Mouse (Mus musculus) midbrain, embryonic 11.5 days (tissue): ENCODE measurements around the gene Snd1. TPM values are rescaled to one million over a fixed set of nuclear protein-coding genes. Genes with fewer than 3 reads are reported as not detected.

Source experiments
- ATAC-seq: fragments of 200-750 bp; cut with Nextera tagmentation; 2 replicates; pipeline ENCODE4 v1.8.0; 2017; ENCODE audit warnings: moderate TSS enrichment, moderate library complexity; ENCODE audit not compliant: low FRiP score
- DNase-seq: peaks from one replicate; pipeline ENCODE4 v3.0.0; 2015; ENCODE audit warnings: low spot score; ENCODE audit errors: missing footprints
- H3K27ac ChIP-seq: fragments of 300-500 bp; sonication (generic); 2 replicates; pipeline ENCODE4 v1.5.1; 2014; ENCODE audit warnings: low read depth, low read length
- H3K27me3 ChIP-seq: fragments of 300-500 bp; sonication (generic); 2 replicates; pipeline ENCODE4 v1.6.1; 2014; ENCODE audit warnings: mild to moderate bottlenecking, low read length, moderate library complexity, mixed read lengths; ENCODE audit not compliant: control insufficient read depth, insufficient read depth
- H3K36me3 ChIP-seq: fragments of 300-500 bp; sonication (generic); 2 replicates; pipeline ENCODE4 v1.6.1; 2014; ENCODE audit warnings: mild to moderate bottlenecking, low read length, moderate library complexity, mixed read lengths; ENCODE audit not compliant: control insufficient read depth, insufficient read depth
- H3K4me1 ChIP-seq: fragments of 300-500 bp; sonication (generic); 2 replicates; pipeline ENCODE4 v1.6.1; 2014; ENCODE audit warnings: low read length; ENCODE audit not compliant: control insufficient read depth, insufficient read depth
- H3K4me2 ChIP-seq: fragments of 300-500 bp; sonication (generic); 2 replicates; pipeline ENCODE4 v1.6.1; 2014; ENCODE audit warnings: mild to moderate bottlenecking, moderate library complexity
- H3K4me3 ChIP-seq: fragments of 300-500 bp; sonication (generic); 2 replicates; pipeline ENCODE4 v1.5.1; 2014; ENCODE audit warnings: low read depth, low read length
- H3K9ac ChIP-seq: fragments of 300-500 bp; sonication (generic); 2 replicates; pipeline ENCODE4 v1.6.1; 2014; ENCODE audit warnings: low read length
- H3K9me3 ChIP-seq: fragments of 300-500 bp; sonication (generic); 2 replicates; pipeline ENCODE4 v1.6.1; 2016; ENCODE audit warnings: low read length; ENCODE audit not compliant: control insufficient read depth
- WGBS: fragments of 180-500 bp; shearing (Covaris S2); extraction: QIAGEN DNeasy Blood & Tissue Kit; methylation state at CpG from one replicate; pipeline ENCODE4 v1.1.7; 2014; 5-methylcytosine and 5-hydroxymethylcytosine counted together
- polyA plus RNA-seq: library from polyadenylated mRNA; unstranded; fragments of >200 nt; fragmentation: Nextera tagmentation; extraction: Ambion mirVana; gene quantifications from 2 replicates; pipeline ENCODE4 v1.2.1, GENCODE M21; 2014

The Snd1 gene
- polyA plus RNA-seq, 1 experiment from 2014 or later, result 88.9 TPM

DNA sequence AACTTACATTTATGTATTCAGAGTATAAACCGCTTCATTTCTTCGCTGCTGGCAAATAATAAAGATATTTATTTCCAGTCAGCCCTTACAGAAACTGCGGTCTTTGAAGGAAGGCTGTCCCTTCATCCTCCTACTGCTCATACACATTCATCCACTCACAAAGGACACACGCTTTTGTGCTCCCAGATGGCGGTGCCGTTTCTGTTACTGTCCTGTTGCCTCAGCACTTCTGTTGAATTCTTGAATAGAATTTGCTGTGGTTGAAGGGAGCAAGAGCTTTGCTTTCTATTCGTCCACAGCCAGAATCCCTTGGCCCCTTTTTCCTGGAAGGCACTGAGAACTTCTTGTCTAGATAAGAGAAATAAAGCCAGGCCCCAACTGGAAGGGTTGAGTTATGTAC is 270.9 kb downstream of the Snd1 start:
- Histone ChIP-seq H3K4me2 (no peak overlapping the region), H3K4me3 (no peak overlapping the region), H3K36me3 (no peaks in the 10 kb centered on the region), H3K27me3 (no peaks in the 10 kb centered on the region), H3K4me1 (peaks cover 3% of the 10 kb centered on the region; the same call in 1 of the 2 replicates), H3K9me3 (no peaks in the 10 kb centered on the region), H3K27ac (no peak overlapping the region), H3K9ac (no peak overlapping the region)
- ATAC-seq (no peak), DNase-seq (no peak)
- WGBS, result 86% methylated on average over 7 of the region's 7 CpGs

DNA sequence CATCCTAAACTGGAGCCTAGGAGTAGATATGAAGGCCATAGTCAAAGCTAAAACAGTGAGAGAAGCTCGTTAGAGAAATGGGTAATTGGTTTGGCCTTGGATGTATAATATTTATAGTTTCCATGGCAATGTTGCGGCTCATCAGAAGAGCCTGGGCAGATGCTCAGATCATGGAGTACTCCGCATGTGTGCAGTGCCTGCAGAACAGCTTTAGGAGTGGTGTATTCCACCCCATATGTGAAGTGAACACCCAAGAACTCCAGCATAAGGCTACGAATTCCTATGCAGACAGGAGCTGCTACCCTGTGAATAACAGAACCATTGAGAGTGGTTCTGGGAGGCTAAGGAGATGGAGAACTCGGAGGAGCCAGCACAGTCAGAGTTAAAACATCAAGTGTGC is 272.1 kb downstream of the Snd1 start:
- Histone ChIP-seq H3K9me3 (no peaks in the 10 kb centered on the region), H3K36me3 (no peaks in the 10 kb centered on the region), H3K27ac (no peak overlapping the region), H3K4me3 (no peak overlapping the region), H3K27me3 (no peaks in the 10 kb centered on the region), H3K4me2 (no peak overlapping the region), H3K9ac (no peak overlapping the region), H3K4me1 (peaks cover 3% of the 10 kb centered on the region; the same call in 1 of the 2 replicates)
- ATAC-seq (no peak), DNase-seq (no peak)
- WGBS, result 92% methylated on average over 5 of the region's 5 CpGs

DNA sequence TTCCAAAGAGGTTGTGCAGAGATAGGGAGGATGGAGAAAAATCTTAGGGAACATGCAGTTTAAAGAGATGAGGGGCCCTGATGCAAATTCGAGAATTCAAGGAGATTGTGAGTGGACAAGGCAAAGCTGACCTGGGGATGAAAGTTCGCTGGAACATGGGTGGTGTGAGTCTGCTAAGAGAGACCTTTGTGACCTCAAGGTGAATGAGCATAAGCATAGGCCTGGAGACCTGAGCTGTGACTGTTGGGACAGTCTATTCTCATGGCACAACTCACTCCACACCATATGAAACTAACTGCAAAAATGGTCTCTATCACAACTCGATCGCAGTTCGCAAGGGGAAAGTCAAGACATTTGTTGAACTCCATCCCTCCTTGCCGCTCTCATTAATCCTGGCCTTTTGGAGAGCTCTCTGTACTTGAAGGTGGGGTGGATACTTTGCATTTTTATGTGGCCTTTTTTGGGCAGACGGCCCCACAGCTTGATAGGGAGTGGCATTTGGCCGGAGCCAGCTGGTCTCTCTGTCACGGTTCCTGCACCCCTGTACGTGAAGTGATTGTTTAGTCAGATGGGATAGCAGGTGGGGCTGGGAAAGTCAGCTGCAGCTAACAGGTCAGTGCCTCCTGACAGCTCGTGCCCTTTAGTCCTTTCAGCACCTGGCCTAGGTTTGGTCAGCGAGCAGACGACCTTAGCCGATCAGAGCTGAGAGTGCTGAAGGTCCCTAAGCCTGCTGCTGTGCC is 273.2 kb downstream of the Snd1 start:
- peaks cover 3% of the 10 kb centered on the region; the same call in 1 of the 2 replicates for H3K4me1 ChIP-seq
- no peak overlapping the region for H3K27ac ChIP-seq
- H3K27me3 ChIP-seq, result no peaks in the 10 kb centered on the region
- no peak overlapping the region for H3K4me2 ChIP-seq
- ATAC-seq, result no peak
- H3K9ac ChIP-seq, result no peak overlapping the region
- no peaks in the 10 kb centered on the region for H3K36me3 ChIP-seq
- no peak for DNase-seq
- no peaks in the 10 kb centered on the region for H3K9me3 ChIP-seq
- no peak overlapping the region for H3K4me3 ChIP-seq
- 64% methylated on average over 14 of the region's 14 CpGs for WGBS

DNA sequence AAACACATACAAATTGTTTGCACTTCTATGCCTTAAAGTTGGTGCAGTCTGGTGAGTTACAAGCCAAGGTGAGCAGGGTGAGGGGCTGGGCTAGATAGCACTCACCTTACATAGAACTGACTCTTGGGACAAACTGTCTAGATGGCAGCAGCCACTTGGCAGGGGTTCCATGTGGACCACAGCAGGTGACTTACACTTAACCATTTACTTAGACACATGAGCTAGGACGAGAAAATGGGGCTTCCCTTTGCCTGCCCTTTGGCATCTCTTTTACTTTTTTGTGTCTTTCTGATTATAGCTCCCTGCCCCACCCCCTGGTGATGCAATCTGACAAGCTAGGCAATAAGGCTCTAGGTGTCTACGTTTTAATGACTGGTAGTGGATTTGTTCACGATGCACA is 274.3 kb downstream of the Snd1 start:
- WGBS, result 82% methylated on average over 3 of the region's 3 CpGs
- Histone ChIP-seq H3K4me3 (no peak overlapping the region), H3K9me3 (no peaks in the 10 kb centered on the region), H3K9ac (no peak overlapping the region), H3K36me3 (no peaks in the 10 kb centered on the region), H3K27ac (no peak overlapping the region), H3K27me3 (no peaks in the 10 kb centered on the region), H3K4me1 (no peaks in the 10 kb centered on the region; the same call in 1 of the 2 replicates), H3K4me2 (no peak overlapping the region)
- DNase-seq (no peak), ATAC-seq (no peak)

DNA sequence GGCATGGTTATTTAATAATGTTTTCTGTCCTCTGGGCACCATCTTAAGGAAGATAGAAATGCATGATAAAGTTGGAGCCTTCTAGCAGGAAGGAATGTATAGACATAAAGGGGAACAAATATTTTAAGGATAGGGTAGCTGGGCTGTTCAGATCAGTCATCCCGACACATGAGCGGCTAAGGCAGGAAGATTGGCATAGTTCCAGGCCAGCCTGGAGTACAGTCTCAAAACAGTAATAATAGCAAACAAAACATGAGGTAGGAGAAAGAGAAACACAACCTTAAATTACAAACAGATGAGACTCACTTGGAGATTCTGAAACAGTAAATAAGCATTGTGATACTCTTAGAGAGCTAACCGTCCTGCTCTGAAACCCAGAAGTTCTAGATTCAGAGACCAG is 276.2 kb downstream of the Snd1 start:
- Histone ChIP-seq H3K4me1 (peaks cover 3% of the 10 kb centered on the region), H3K4me3 (no peak overlapping the region), H3K9ac (no peak overlapping the region), H3K36me3 (no peaks in the 10 kb centered on the region), H3K27me3 (no peaks in the 10 kb centered on the region), H3K27ac (no peak overlapping the region), H3K9me3 (no peaks in the 10 kb centered on the region), H3K4me2 (no peak overlapping the region)
- WGBS, result 92% methylated on average over 3 of the region's 3 CpGs
- DNase-seq, result no peak
- no peak for ATAC-seq

DNA sequence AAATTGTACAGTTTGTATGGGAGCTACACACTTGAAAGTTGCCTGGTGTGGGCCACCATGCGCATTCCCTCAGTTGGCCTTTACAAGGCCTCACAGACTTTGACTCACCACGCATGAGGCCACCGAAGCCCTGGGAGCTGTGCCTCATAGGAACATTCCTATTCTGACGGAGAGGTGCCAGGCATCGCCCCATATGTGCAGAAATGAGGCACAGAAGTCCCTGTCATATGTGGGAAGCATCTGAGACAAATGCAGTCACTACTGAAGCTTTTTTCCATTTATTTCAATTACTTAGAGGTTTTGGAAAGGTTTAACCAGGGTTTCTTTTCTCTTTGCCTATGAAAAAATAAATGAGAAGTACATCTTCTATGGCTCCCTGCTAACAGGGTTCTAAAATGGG is 278.3 kb downstream of the Snd1 start:
- Histone ChIP-seq H3K4me3 (no peak overlapping the region), H3K36me3 (no peaks in the 10 kb centered on the region), H3K27ac (no peak overlapping the region), H3K27me3 (no peaks in the 10 kb centered on the region), H3K9me3 (no peaks in the 10 kb centered on the region), H3K9ac (no peak overlapping the region), H3K4me2 (no peak overlapping the region), H3K4me1 (peaks cover 6% of the 10 kb centered on the region)
- WGBS, result 97% methylated on average over 5 of the region's 5 CpGs
- ATAC-seq (no peak), DNase-seq (no peak)

DNA sequence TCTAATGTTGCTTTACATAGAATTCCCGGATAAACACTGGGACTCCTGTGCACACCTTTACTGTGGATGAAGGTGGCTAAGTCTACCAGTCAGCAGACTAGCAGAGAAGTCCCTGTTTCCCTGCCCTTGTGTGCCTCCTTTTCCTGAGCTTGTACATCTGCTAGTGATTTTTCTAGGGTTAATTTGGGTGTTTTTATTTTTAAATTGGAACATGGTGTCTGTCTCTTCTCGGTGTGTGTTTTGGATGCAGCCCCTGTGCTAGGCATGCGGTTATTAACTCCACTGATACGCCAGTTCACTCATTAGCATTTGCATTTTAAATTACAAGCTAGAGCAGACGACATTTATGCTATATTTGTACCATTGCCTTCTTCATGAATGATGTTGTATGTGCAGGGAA is 278.7 kb downstream of the Snd1 start:
- Histone ChIP-seq H3K4me3 (no peak overlapping the region), H3K27me3 (no peaks in the 10 kb centered on the region), H3K9ac (no peak overlapping the region), H3K27ac (no peak overlapping the region), H3K36me3 (no peaks in the 10 kb centered on the region), H3K4me2 (no peak overlapping the region), H3K4me1 (peaks cover 6% of the 10 kb centered on the region), H3K9me3 (no peaks in the 10 kb centered on the region)
- WGBS, result 87% methylated on average over 5 of the region's 5 CpGs
- ATAC-seq (no peak), DNase-seq (no peak)

DNA sequence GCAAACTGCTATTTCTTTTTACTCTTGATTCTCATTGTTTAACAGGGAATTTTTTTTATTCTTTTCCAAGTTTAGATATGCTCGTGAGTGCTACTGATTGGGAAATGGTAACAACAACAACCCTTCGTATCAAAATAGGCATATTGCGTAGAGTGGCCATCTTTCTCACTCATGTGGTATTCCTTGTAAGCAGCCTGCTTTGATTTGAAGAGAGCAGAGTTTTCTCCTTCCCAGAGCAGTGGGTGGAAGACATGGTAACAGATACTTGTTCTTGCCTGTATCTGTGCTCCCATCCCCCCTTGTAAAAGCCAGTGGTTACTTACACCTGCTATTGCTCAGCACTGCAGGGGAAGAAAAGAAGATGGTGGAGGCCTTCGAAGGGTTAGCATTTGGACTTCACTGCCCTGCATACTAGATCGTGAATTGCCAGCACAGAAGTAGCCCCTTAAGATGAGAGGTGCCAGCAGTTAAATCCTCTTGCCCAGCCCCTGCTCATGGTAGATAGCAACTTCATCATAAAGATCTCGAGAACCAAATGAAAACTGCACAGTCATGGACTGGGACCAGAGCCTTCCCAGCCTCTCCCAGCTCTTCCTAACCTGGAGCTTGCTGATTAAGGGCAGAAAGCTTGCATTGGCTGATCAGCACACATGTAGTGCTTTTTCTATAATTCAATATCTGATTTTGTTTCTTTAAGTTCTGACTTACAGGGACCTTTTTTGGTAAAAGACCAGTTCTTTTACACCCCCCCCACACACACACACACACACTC is 279.4 kb downstream of the Snd1 start:
- ATAC-seq, result no peak
- Histone ChIP-seq H3K9me3 (no peaks in the 10 kb centered on the region), H3K36me3 (no peaks in the 10 kb centered on the region), H3K4me1 (peaks cover 6% of the 10 kb centered on the region), H3K27ac (no peak overlapping the region), H3K4me3 (no peak overlapping the region), H3K9ac (no peak overlapping the region), H3K4me2 (no peak overlapping the region), H3K27me3 (no peaks in the 10 kb centered on the region)
- no peak for DNase-seq
- 94% methylated on average over 6 of the region's 6 CpGs for WGBS

DNA sequence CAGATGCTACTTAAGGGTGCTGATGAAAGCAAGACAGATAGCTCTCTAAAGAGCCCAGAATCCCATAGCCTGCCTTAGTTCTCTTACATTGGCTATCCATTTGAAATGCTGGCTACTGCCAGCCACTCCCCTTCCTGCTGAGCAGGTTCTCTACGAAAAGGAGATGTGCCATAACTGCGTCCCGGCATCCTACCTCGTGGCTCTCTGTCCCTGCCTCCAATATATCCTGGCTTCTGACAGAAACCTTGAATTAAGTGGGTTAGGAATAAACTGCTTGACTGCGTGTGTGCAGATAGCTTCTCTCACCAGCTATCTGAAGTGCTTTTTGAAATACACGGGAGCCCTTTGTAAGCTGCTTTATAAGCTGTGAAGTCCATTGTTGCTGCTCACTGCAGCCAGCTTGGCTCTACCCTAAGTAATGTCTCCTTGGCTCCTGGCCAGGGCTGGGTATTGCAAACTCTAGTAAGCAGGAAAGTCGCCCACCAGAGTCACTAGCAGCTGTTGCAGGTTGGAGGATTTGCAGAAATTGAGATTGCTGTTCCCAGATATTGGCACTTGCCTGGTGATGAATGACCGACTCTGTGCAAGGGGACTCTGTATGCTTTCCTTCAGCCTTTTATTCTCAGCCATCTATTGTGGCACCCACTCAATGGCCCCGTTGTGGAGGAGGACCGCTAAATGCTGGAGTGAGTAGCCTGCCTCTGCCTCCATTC is 281.5 kb downstream of the Snd1 start:
- Histone ChIP-seq H3K9ac (no peak overlapping the region), H3K27me3 (no peaks in the 10 kb centered on the region), H3K9me3 (no peaks in the 10 kb centered on the region), H3K4me2 (no peak overlapping the region), H3K4me1 (peaks cover 10% of the 10 kb centered on the region), H3K36me3 (no peaks in the 10 kb centered on the region), H3K4me3 (no peak overlapping the region), H3K27ac (peak overlapping the region; percentile 48; the same call in 1 of the 2 replicates)
- DNase-seq (no peak), ATAC-seq (peak; percentile 71)
- 52% methylated on average over 10 of the region's 10 CpGs for WGBS
